Mouse (Mus musculus): Measurements from ENCODE around the gene 4930522H14Rik.

DNA sequence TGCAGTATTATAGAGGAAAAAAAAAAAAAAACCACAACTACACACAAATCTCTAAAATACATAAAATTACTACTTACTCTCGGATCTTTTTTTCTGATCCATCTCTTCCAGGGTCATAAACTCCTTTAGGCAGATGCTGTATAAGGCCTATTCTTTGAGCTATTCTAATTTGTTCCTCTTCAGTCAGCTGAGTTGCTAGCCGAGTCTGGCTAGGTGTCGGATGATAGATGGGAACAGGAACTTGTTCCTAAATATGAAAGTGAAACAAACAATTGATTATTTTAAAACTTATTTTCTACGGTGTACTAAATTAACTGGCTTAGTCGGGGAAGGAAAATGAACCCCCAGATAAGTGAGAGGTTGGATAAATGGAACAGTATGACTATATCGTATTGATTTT is 74.3 kb downstream of the 4930522H14Rik start:
- TF ChIP-seq CTCF (IDR thresholded peaks at IDR 0.05; ENCODE audit: low read depth) (no peak), EP300 (IDR thresholded peaks at IDR 0.05; ENCODE audit: low read depth) (no peak)
